Mouse (Mus musculus): ENCODE data around the gene Syce2. TPM values are rescaled to one million over a fixed set of nuclear protein-coding genes. Genes with fewer than 3 reads are reported as not detected.
A peak's percentile ranks its signal among the peaks of the same experiment; 100 is the strongest.
"Not testable (repeated sequence)": the region's sequence is repeated elsewhere in the genome, so short reads cannot be mapped to it uniquely, and the experiment has no call there.

Syce2 gene
- polyA plus RNA-seq (2012; rRNA removed): 1.5 and 1.8 TPM in 2 replicates

DNA sequence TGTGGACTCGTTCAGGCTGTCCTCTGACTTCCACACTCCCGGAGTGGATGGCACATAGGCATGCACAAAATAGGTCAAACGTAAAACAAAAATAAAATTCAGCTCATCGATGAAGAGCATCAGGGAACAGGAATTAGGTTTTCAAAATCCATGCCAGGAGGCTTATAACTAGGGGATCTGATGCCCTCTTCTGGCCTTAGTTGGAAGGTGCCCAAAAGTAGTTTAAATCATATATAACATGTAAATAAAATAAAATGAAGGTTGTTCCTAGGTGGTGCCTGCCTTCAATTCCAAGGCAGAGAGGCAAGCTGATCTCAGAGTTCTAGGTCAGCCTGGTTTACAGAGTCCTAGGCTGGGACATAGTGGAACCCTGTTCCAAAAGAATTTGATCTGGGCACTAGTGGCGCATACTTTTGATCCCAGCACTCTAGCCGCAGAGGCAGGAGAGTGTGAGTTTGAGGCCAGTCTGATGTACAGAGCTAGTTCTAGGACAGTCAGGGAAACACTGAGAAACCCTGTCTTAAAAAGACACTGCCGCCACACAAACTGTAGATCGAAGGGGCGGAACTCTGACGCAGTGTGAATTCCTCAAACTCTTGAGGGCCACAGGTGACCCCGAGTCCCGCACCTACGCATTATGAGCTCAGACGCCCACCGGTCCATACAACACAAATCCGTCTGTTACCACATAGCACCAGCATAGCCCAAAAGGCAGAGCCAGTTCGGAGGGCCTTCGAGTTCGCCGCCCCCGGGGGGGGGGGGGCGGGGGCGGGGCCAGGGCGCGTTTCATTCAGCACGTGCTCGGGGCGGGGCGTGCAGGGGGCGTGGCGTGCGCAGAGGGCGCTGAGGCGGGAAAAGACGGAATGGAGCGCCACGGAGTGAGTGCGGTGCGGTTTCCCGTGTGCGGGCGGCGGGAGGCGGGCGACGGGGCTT is at the start of gene Syce2:
Gene Syce2 (plus strand): TSS at position 736 of the 933 bp plus-strand sequence.
- Histone ChIP-seq H3K4me1 (ENCODE audit: control insufficient read depth, insufficient read depth, low read length) (peaks cover 7% of the 10 kb centered on the region), H3K4me3 (replicated peaks; ENCODE audit: extremely low read depth, low read depth, low read length) (peak within 1 kb of the TSS; percentile 77)
- no peak for TF ChIP-seq CTCF (IDR thresholded peaks at IDR 0.05; ENCODE audit: insufficient read depth, low read length)
- no peak for TF ChIP-seq POLR2A (IDR thresholded peaks at IDR 0.05; ENCODE audit: borderline replicate concordance, extremely low read depth, low read depth, low read length)
- 11% methylated on average over 44 of the region's 46 CpGs for WGBS
- peak; percentile 80 for DNase-seq

DNA sequence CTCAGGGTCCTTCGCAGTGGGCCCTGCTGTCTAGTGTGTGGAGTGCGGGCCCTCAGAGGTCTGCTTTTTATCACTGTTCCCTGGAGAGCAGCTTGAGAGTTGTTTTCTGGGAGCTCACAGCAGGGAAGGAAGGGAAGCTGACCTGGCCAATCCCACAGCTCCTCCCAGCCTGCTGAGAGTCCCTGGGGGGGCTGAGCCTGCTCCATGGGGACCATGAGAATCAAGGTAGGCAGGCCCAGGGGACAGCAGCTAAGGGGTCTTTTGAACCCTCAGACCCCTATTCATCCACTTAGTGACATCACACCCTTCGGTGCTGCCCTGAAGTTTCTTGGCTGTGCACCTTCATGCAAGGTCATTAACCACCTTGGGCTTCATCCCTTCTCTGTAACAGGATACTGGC is 49.2 kb upstream of the Syce2 start, which contains the start of gene Dand5:
Gene Dand5 (minus strand): TSS at position 101 of the 400 bp plus-strand sequence.
- whole genome bisulfite sequencing: 68% methylated on average over 3 of the region's 3 CpGs
- Histone ChIP-seq H3K4me1 (ENCODE audit: control insufficient read depth, insufficient read depth, low read length) (0 out of 2 replicates have a peak, but pooled peaks cover 2% of the 10 kb centered on the region), H3K4me3 (replicated peaks; ENCODE audit: extremely low read depth, low read depth, low read length) (no peak within 1 kb of the TSS)
- no peak for TF ChIP-seq CTCF (IDR thresholded peaks at IDR 0.05; ENCODE audit: insufficient read depth, low read length)
- no peak for TF ChIP-seq POLR2A (IDR thresholded peaks at IDR 0.05; ENCODE audit: borderline replicate concordance, extremely low read depth, low read depth, low read length)
- DNase-seq: no peak

DNA sequence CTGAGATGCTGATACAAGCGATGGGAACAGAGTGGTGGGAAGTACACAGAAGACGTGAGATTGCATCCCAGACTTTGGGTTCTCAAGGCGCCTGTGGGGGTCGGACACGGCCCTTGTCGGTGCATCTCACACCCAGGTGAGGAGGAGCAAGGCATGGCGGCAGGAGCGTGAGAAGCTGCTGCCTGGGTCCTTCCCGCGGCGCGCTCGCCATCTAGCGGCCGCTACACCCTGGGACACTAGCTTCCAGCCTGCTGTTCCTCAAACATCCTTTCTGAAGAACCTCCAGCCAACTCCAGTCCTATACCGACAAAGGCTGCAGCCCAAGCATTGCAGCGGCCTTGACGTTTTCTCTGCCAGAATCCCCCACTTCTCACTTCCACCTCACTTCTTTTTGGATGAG is 48.3 kb upstream of the Syce2 start:
- TF ChIP-seq CTCF (IDR thresholded peaks at IDR 0.05; ENCODE audit: insufficient read depth, low read length) (peak; percentile 75), POLR2A (IDR thresholded peaks at IDR 0.05; ENCODE audit: borderline replicate concordance, extremely low read depth, low read depth, low read length) (no peak)
- no peak overlapping the region for H3K4me3 ChIP-seq (replicated peaks; ENCODE audit: extremely low read depth, low read depth, low read length)
- H3K4me1 ChIP-seq (ENCODE audit: control insufficient read depth, insufficient read depth, low read length): 0 out of 2 replicates have a peak, but pooled peaks cover 2% of the 10 kb centered on the region
- 2% methylated on average over 18 of the region's 18 CpGs for WGBS
- peak; percentile 53 for DNase-seq

DNA sequence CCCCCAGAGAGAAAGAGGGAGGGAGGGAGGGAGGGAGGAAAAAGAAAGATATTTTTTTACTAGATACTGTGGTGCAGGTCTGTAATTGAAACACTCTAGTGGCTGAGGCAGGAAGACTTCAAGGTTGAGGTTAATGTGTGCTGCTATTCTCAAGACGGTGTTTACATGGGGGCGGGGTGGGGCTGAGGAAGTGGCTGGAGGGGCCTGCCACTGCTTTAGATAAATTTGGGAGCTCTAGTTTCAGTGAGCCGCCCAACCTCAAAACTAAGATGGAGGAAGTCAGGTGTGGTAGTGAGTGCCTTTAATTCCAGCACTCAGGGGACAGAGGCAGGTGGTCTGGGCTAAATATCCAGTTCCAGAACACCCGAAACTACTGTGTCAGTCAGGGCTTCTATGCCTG is 46.3 kb upstream of the Syce2 start:
- Histone ChIP-seq H3K4me3 (replicated peaks; ENCODE audit: extremely low read depth, low read depth, low read length) (no peak overlapping the region), H3K4me1 (ENCODE audit: control insufficient read depth, insufficient read depth, low read length) (0 out of 2 replicates have a peak, but pooled peaks cover 2% of the 10 kb centered on the region)
- WGBS: 37% methylated on average over 4 of the region's 4 CpGs
- TF ChIP-seq POLR2A (IDR thresholded peaks at IDR 0.05; ENCODE audit: borderline replicate concordance, extremely low read depth, low read depth, low read length): no peak
- TF ChIP-seq CTCF (IDR thresholded peaks at IDR 0.05; ENCODE audit: insufficient read depth, low read length): no peak
- DNase-seq: no peak

DNA sequence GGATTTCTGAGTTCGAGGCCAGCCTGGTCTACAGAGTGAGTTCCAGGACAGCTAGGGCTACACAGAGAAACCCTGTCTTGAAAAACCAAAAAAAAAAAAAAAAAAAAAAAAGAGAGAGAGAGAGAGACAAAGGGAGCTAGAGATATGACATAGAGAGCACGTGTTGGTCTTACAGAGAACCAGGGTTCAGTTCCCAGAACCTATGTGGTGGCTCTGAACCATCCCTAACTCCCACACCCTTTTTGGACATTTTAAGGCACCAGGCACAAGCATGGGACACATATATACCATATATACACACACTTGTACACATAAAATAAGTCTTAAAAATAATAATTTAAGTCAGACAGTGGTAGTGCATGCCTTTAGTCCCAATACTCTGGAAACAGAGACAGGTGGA is 45.4 kb upstream of the Syce2 start:
- DNase-seq: not testable (repeated sequence)
- WGBS: 86% methylated on average over 2 of the region's 2 CpGs

DNA sequence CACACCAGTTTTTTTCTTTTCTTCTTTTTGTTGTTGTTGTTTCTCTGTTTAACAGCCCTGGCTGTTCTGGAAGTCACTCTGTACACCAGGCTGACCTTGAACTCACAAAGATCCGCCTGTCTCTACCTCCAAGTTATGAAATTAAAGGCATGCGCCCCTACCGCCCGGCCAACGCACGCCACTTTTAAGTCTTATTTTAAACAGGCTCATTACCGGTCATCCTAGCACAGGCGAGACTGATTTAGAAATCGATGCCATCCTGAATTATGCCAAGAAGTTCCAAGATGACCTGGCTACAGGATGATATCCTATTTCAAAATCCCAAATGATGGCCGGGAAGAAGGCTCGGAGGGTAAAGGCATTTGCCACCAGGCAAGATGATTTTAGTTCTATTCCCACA is 40.4 kb upstream of the Syce2 start, which contains the start of gene Gadd45gip1:
Gene Gadd45gip1 (plus strand): TSS at position 33 of the 400 bp plus-strand sequence.
- no peak for TF ChIP-seq CTCF (IDR thresholded peaks at IDR 0.05; ENCODE audit: insufficient read depth, low read length)
- no peak for TF ChIP-seq POLR2A (IDR thresholded peaks at IDR 0.05; ENCODE audit: borderline replicate concordance, extremely low read depth, low read depth, low read length)
- 37% methylated on average over 11 of the region's 11 CpGs for WGBS
- H3K4me3 ChIP-seq (replicated peaks; ENCODE audit: extremely low read depth, low read depth, low read length): peak within 1 kb of the TSS; percentile 99
- H3K4me1 ChIP-seq (ENCODE audit: control insufficient read depth, insufficient read depth, low read length): peaks cover 2% of the 10 kb centered on the region; the same call in 1 of the 2 replicates
- no peak for DNase-seq

More for the DNA sequence above, 45.4 kb upstream of the Syce2 start:
- not testable (repeated sequence) for H3K4me1 ChIP-seq (ENCODE audit: control insufficient read depth, insufficient read depth, low read length); H3K4me3 ChIP-seq (replicated peaks; ENCODE audit: extremely low read depth, low read depth, low read length)

DNA sequence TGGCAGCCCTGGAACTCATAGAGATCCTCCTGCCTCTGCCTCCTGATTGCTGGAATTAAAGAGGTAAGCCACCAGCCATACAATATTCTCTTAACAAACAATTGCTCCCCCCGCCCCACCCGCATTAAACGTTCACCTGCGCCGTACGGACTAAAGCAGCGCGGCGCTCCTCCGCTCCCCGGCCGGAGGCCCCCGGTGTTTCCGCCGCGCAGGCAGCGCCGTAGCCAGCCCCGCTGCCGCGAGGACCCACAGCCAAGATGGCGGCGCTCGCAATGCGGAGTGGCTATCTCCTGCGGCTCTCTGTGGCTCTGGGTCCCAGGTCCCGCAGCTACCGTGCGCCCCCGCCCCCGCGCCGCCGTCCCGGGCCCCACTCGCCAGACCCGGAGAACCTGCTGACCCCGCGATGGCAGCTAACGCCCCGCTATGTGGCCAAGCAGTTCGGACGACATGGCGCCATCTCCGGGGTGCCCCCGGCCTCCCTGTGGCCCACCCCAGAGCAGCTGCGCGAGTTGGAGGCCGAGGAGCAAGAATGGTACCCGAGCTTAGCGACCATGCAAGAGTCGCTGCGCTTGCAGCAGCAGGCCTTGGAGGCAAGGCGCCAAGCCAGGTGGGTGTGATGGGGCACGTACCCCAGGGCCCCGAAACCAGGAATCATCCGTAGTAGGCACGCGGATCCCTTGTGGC is 39.7 kb upstream of the Syce2 start:
- TF ChIP-seq POLR2A (IDR thresholded peaks at IDR 0.05; ENCODE audit: borderline replicate concordance, extremely low read depth, low read depth, low read length) (peak; percentile 89), CTCF (IDR thresholded peaks at IDR 0.05; ENCODE audit: insufficient read depth, low read length) (no peak)
- Histone ChIP-seq H3K4me3 (replicated peaks; ENCODE audit: extremely low read depth, low read depth, low read length) (peak overlapping the region; percentile 99), H3K4me1 (ENCODE audit: control insufficient read depth, insufficient read depth, low read length) (peaks cover 2% of the 10 kb centered on the region; the same call in 1 of the 2 replicates)
- peak; percentile 79 for DNase-seq
- under 1% methylated on average over 59 of the region's 59 CpGs for whole genome bisulfite sequencing

DNA sequence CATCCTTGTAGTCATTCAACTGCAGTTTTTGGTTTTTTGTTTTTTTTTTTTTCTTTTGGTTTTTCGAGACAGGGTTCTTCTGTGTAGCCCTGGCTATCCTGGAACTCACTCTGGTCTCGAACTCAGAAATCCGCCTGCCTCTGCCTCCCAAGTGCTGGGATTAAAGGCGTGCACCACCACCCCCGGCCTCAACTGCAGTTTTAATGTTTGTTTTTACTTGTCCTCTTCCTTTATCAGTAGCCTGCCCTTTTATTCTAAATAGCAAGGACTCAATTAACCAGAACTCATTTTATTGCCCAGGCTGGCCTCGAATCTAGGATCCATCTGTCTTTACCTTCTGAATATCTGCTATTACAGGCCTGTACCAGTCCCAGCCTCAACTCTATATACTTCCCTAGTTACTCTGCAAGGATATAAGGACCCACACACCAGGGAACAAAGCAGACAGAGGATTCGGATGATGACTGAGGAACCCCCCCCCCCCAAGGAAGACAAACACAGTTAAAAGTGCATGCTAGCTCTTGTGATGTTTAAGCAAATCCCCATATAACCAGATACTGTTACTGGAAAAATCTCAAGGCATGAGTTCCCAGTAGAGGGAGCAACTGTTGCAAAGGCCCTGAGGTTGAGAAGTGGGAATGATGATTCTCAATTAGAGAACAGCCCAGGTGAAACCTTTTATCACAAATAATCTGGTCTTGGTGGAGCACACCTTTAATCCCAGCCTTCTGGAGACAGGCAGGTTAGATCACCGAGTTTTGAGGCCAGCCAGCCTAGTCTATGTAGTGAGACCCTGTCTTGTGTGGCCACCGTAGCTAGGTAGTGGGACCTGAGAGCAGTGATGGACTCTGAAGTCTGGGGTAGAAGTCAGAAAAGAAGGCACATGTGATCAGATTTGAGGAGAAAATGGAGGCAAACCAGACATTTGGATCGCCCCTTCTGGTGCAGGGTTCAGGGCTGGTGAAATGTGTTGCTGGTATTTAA is 38.9 kb upstream of the Syce2 start:
- TF ChIP-seq CTCF (IDR thresholded peaks at IDR 0.05; ENCODE audit: insufficient read depth, low read length): no peak
- no peak for TF ChIP-seq POLR2A (IDR thresholded peaks at IDR 0.05; ENCODE audit: borderline replicate concordance, extremely low read depth, low read depth, low read length)
- 42% methylated on average over 10 of the region's 10 CpGs for WGBS
- DNase-seq: no peak
- H3K4me1 ChIP-seq (ENCODE audit: control insufficient read depth, insufficient read depth, low read length): peaks cover 2% of the 10 kb centered on the region; the same call in 1 of the 2 replicates
- H3K4me3 ChIP-seq (replicated peaks; ENCODE audit: extremely low read depth, low read depth, low read length): peak overlapping the region; percentile 99

All from lung, adult 2 months (tissue).